ENCODE assay signal across 10 mouse cellular contexts in the genomic region with DNA sequence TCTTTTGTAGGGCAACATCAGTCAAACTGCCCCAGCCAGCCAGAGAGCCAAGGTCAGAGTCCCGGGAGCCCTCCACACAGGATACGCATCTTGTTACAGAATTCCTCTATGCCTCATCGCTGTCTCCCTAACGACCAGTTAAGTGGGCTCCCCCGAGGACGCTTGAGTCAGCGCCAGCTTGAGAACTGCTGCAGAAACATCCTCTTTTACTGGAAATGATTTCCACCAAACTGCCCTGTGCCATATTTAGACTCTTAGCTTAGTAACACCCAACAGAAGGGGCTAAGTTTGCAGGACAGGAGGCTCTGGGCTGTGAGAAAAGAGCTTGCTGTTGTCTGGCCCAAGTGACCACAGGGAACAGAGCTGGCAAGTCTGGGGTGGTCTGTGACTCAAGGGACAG.
A peak's percentile ranks its signal among the peaks of the same experiment; 100 is the strongest.
DNase-seq lines count a peak whose midpoint lies in the region; ATAC-seq and TF ChIP-seq lines count a peak whose summit lies in the region.
"Had no signal": no experiment of that assay in that cellular context is flagged by ENCODE, and none has a peak within 500 bp of the region (broad histone marks: within the 10 kb centered on the region; RNA-seq: fewer than 3 reads in every experiment).

No protein-coding gene starts in this region.

- intact Hi-C loops in left cerebral cortex, adult 2 months (cut with DNase I) = no loop called here

- H3K4me3 ChIP-seq in left cerebral cortex, adult 2 months = no peak overlapping the region
- H3K4me3 ChIP-seq: erythroblast, embryonic 14.5 days; limb, embryonic 12.5 days had no signal

- no peak for TF ChIP-seq CTCF in left cerebral cortex, adult 2 months (IDR thresholded peaks at IDR 0.05)

- peak; percentile 22 for DNase-seq in heart, postnatal 4 days
- DNase-seq in heart, adult 9 months (ENCODE audit: low spot score in 2 of 2) = no peak
- DNase-seq in Muller cell, postnatal 12 days (ENCODE audit: inconsistent ontology term) = peak; percentile 90
- peak; percentile 75 for DNase-seq in embryo, embryonic 10.5 days (ENCODE audit: low spot score)
- DNase-seq in left cerebral cortex, adult 2 months (ENCODE audit: extremely low spot score in 1 of 2, low spot score in 2 of 2) = peak; percentile 16 to 20
- peak; percentile 39 for DNase-seq in right cerebral cortex, postnatal 14 days
- no peak for DNase-seq in urinary bladder, adult 18-20 months (ENCODE audit: low spot score in 2 of 2)

- H3K27ac ChIP-seq in left cerebral cortex, adult 2 months = no peak overlapping the region
- H3K27ac ChIP-seq: limb, embryonic 12.5 days had no signal

- no peak for ATAC-seq in erythroblast, adult 5-6 weeks (replicated peaks; ENCODE audit: low FRiP score, poor library complexity, severe bottlenecking)

Comparison
In these comparisons a context has a peak if more than half of its experiments do, and no peak if none do; other contexts are left out.
1. DNase-seq: peak in heart, postnatal 4 days (single experiment), Muller cell, postnatal 12 days (single experiment), embryo, embryonic 10.5 days (single experiment), left cerebral cortex, adult 2 months (2 of 2) and right cerebral cortex, postnatal 14 days (single experiment); none in heart, adult 9 months (0 of 2) and urinary bladder, adult 18-20 months (0 of 2).